Mouse (Mus musculus) cortical plate, adult 2 months (tissue): ENCODE results near the gene Pdxdc1. TPM values are rescaled to one million over a fixed set of nuclear protein-coding genes. Genes with fewer than 3 reads are reported as not detected.

ENCODE experiments used
- H3K27ac ChIP-seq: fragments of 200-500 bp; 2 replicates; pipeline ENCODE4 v1.5.1; 2012; ENCODE audit warnings: low read length, control low read depth, inconsistent platforms; ENCODE audit not compliant: insufficient read depth
- H3K4me1 ChIP-seq: fragments of 200-500 bp; 2 replicates; pipeline ENCODE4 v1.6.1; 2011; ENCODE audit warnings: low read length; ENCODE audit not compliant: control insufficient read depth, insufficient read depth
- H3K4me3 ChIP-seq: fragments of 200-500 bp; 2 replicates; pipeline ENCODE4 v1.5.1; 2011; ENCODE audit warnings: mild to moderate bottlenecking, low read length, control low read depth; ENCODE audit not compliant: insufficient read depth
- CTCF ChIP-seq: fragments of 200-500 bp; IDR thresholded peaks from 2 replicates; pipeline ENCODE4 v1.5.1; 2011; ENCODE audit warnings: mild to moderate bottlenecking, control low read depth, low read length; ENCODE audit not compliant: insufficient read depth; ENCODE audit errors: extremely low read depth
- POLR2A ChIP-seq: fragments of 200-500 bp; IDR thresholded peaks from 2 replicates; pipeline ENCODE4 v1.6.1; 2011; ENCODE audit warnings: mild to moderate bottlenecking, low read length, control low read depth; ENCODE audit not compliant: insufficient read depth; ENCODE audit errors: extremely low read depth
- polyA plus RNA-seq: library from polyadenylated mRNA; depleted of rRNA; stranded (reverse); fragments of >200 nt; gene quantifications from 2 replicates; pipeline ENCODE4 v1.2.3, GENCODE M21; 2012

Gene Pdxdc1
- polyA plus RNA-seq, 1 experiment, result 75.3 TPM

DNA sequence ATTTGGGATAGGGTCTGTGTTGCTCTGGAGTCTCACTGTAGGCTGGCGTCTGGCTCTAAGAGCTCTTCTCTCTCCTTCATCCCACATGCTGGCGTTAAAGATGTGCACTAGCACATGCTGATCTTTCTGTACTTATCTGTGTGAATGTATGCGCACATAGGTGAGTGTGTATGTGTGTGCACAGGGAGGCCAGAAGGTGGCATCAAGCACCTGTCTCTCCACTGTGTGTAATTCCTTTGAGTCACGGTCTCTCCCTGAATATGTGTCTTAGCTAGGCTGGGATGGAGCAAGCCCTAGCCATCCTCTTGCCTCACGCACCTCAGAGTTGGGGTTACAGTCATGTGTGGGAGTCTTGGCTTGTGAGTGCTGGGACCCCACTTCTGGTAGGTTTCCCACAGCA is 82.2 kb downstream of the Pdxdc1 start:
- Histone ChIP-seq H3K4me3 (peak overlapping the region; percentile 51; the same call in 1 of the 2 replicates), H3K27ac (no peak overlapping the region), H3K4me1 (peaks cover 10% of the 10 kb centered on the region)
- TF ChIP-seq CTCF (0 out of 2 replicates have a peak, but pooled peaks have one; percentile 5), POLR2A (no peak)

DNA sequence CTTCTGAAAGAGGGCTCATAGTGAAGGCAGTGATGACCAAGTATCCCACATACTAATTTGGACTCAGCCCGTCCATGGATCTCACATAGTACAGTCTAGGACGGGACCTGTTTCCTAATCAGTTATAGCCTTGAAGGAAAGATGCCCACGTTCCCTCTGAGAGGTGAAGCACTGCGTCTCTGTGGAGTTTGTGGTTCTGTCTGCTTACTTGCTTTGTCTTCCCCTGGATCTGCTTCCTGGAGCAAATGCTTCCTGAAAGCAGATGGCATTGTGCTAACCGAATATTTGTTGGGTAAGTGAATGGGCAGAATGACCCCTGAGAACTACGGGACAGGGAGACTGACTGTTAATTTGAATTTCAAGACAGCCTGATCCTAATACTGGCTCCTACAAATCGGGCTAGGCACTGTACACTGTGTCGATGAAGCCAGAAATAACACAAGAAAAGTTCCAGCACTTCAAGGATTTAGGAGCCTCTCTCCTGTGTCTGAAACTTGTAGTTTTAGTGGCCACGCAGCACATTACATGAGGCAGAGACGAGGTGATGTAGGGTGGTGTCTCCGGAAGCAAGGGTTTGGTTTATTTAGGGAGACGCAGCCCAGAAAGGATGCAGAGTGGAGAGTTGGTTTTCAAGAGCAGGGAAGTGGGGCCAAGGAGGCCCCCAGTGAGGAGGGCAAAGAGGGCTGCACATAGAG is 83.0 kb downstream of the Pdxdc1 start:
- Histone ChIP-seq H3K27ac (peak overlapping the region; percentile 30; the same call in 1 of the 2 replicates), H3K4me3 (peak overlapping the region; percentile 51), H3K4me1 (peaks cover 6% of the 10 kb centered on the region)
- TF ChIP-seq CTCF (no peak), POLR2A (no peak)

DNA sequence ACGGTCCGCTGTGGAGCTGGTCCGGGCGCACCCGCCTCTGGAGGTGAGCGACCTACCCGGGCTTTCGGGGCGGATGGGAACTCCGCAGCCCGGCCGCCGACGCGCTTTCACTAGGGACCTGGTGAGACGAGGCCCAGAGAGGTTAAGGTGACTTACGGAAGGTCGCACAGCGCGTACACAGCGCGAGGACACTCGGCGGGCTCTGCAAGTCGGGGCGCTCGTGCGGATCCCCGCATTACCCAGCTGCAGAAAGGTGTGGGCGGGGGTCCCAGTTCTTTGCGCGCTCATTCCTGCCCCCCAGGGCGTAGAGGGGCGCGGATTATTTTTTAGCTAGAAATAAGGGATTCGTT is 83.6 kb downstream of the Pdxdc1 start:
- Histone ChIP-seq H3K27ac (peak overlapping the region; percentile 30; the same call in 1 of the 2 replicates), H3K4me3 (peak overlapping the region; percentile 51), H3K4me1 (peaks cover 6% of the 10 kb centered on the region)
- TF ChIP-seq POLR2A, result no peak
- no peak for TF ChIP-seq CTCF

DNA sequence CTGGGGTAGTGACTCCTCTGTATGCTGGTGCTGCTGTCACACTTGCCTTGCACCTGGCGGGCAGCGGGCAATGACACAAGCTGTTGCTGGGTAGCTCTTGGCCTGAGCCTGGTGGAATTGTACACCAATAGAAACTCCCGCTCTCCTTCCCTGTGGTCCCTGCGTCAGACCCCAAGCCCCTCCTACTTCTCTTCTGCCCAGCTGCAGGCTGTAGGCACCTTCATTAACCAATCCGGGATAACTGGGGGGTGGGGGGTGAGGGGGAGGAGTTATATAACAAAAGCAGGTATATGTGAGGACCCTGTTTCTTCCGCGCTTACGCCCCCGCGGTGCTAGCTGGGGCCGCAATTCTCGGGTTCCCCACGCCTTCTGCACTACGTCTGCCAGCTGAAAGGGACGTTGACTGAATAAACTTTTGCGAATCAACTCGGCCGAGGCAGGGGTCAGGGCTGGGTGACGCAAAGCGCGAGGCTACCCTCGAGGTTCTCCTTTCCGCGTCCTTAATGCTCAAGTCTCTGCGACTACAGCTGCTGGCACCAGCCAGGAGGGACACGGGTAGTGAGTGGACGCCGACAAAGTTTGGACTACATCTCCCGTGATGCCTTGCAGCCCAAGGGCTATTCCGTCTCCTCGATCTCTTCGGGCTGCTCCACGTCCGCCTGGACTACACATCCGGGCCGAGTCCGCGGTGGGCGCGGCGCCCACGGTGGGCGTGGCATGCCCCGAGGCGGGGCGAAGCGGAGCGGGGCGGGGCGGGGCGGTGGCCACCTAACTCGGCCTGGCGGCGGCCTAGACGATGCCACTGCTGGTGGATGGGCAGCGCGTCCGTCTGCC is 84.2 kb downstream of the Pdxdc1 start, which contains the start of gene Ntan1:
TSS of gene Ntan1 (plus strand) at position 286 of the 834 bp plus-strand sequence.
- Histone ChIP-seq H3K4me1 (peaks cover 6% of the 10 kb centered on the region), H3K27ac (peak within 1 kb of the TSS; percentile 95), H3K4me3 (peak within 1 kb of the TSS; percentile 51)
- TF ChIP-seq POLR2A (peak; percentile 57; the same call in 1 of the 2 replicates), CTCF (no peak)

DNA sequence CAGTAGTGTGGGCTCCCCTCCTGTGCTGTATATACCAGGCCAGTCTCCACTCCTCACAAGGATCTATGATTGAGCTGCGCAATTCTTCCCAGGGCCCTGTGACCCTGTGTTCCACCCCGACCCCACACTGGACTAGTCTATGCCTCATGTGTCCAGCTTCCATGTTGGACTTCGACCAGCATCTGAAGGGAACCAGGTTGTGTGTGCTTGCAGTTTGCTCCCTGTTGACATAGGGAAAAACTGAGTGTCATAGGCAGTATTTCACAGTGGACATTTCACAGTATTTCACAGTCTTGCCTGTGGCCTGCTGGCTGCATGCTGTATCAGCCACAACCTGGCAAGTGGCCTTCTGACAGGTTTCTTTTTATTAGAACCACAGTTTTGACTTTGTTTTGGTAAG is 89.7 kb downstream of the Pdxdc1 start:
- no peak overlapping the region for H3K27ac ChIP-seq
- no peak overlapping the region for H3K4me3 ChIP-seq
- no peaks in the 10 kb centered on the region for H3K4me1 ChIP-seq
- TF ChIP-seq CTCF, result no peak
- TF ChIP-seq POLR2A, result no peak

DNA sequence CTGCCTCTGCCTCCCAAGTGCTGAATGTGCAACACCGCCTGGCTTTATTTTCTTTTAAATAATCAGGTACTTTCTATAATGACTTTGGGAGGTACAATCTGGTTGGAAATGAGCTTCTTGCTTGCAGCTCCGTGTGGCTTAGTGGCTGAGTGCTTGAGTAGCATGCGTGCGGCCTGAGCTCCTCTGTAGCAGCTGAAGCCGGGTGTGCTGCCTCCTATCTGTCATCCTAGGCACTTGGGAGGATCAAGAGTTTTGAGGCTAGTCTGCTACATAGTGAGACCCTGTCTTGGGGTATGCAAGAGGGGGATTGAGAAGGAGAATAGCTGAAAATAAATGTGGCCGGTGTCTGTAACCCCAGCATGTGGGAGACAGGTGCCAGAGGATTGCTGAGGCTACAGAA is 90.8 kb downstream of the Pdxdc1 start:
- H3K27ac ChIP-seq, result no peak overlapping the region
- no peak overlapping the region for H3K4me3 ChIP-seq
- H3K4me1 ChIP-seq, result no peaks in the 10 kb centered on the region
- TF ChIP-seq CTCF (no peak), POLR2A (no peak)

DNA sequence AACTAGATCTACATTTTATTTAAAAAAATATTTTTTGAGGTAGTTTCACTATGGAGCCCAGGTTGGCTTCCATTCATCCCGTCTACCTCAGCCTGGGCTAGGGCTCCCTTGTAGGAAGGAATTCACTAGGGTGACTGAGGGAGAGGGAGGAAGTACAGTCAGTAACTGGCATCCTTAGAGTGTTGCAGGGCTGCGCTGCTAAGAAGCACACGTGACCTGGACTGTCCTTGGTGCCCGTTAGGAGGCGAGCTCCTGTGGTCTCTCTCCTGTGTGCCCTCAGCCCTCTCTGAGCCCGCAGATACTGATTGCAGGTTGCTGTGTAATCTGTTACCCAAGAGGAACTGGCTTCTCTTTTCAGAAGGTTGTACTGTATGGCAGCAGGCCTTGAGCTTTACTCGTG is 94.5 kb downstream of the Pdxdc1 start:
- no peak overlapping the region for H3K4me3 ChIP-seq
- no peak overlapping the region for H3K27ac ChIP-seq
- no peak for TF ChIP-seq POLR2A
- no peak for TF ChIP-seq CTCF
- H3K4me1 ChIP-seq, result 0 out of 2 replicates have a peak, but pooled peaks cover 2% of the 10 kb centered on the region

DNA sequence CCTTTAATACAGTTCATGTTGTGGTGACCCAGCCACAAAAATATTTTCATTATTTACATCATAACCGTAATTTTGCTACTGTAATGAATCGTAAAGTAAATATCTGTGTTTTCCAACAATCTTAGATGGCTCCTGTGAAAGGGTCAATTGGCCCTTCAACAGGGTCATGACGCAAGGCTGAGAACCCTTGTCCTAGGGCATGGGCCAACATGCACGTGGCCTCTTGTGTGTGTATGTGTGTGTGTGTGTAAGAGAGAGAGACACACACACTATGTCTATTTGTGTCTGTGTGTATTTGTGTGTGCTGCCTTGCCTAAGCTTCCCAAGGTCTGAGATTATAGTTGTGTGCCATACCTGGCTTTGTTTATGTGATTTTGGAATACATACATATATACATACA is 95.3 kb downstream of the Pdxdc1 start:
- no peak for TF ChIP-seq CTCF
- TF ChIP-seq POLR2A, result no peak
- H3K27ac ChIP-seq, result no peak overlapping the region
- no peak overlapping the region for H3K4me3 ChIP-seq
- 0 out of 2 replicates have a peak, but pooled peaks cover 2% of the 10 kb centered on the region for H3K4me1 ChIP-seq

DNA sequence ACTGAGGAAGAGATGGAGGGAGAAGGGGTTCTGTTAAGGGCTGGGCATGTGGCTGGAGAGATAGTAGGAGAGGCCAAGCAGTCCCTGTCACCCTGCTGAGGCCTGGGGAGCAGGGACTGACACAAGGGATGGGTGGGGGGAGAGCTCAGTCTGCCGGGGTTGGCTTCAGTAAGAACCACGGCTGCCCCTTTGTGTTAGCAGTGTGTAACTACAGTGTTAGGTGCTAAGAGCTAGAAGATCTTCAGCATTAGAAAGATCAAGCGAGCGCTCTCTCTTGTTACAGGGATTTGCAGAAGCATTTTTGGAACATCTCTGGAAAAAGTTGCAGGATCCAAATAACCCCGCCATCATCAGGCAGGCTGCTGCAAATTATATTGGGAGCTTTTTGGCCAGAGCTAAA is 98.3 kb downstream of the Pdxdc1 start:
- H3K27ac ChIP-seq, result no peak overlapping the region

DNA sequence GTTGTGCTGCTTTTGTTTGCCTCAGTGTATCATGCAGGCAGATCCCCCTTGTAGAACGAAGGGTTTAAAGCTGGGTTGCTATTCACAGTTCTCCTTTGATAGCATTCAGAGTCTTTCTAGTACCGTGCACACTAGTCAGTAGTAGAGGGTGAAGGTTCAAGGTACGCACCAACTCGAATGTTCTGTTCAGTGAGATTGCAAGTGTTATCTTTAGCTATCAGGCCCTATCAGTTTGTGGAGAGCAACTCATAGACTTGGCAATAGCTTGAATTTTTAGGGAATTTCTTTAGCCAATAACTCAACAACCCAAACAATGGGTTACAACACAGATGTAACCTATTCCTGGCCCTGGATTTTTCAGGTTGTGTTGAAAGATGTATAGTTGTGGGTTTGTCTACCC is 101.7 kb downstream of the Pdxdc1 start:
- Histone ChIP-seq H3K4me3 (no peak overlapping the region), H3K27ac (no peak overlapping the region), H3K4me1 (0 out of 2 replicates have a peak, but pooled peaks cover 2% of the 10 kb centered on the region)
- TF ChIP-seq POLR2A (no peak), CTCF (no peak)

More for the DNA sequence above, 98.3 kb downstream of the Pdxdc1 start:
- H3K4me1 ChIP-seq, result 0 out of 2 replicates have a peak, but pooled peaks cover 2% of the 10 kb centered on the region
- H3K4me3 ChIP-seq, result no peak overlapping the region
- TF ChIP-seq POLR2A (no peak), CTCF (peak; percentile 30)
